Comparison of ENCODE assay signal across 8 mouse cellular contexts in the genomic region with DNA sequence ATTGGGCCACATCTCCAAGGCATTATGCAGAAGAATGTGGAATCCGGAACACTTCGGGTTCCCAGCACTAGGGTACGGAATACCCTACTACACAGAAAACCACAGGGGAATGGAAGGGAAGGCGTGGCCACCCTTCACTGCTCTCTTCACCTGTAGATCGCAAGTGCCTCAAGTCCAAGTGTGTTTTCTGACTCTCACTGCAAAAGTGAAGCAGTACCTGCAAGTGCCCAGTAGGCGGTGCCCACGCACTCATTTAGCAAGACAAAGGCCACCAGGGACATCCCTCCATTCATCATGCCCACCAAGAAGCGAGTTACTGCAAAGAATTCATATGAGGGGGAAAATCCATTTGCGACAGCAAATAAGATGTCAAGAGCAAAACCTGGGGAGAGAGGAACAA. TPM values are rescaled to one million over a fixed set of nuclear protein-coding genes. Genes with fewer than 3 reads are reported as not detected.
DNase-seq lines count a peak whose midpoint lies in the region; ATAC-seq lines count a peak whose summit lies in the region.

No protein-coding gene starts in this region.

- peak; percentile 65 to 67 for DNase-seq in B cell, adult 2 months
- DNase-seq in adipocyte (ENCODE audit: low spot score), result peak; percentile 71
- DNase-seq in cerebellum, postnatal 4 days (ENCODE audit: low spot score in 2 of 2), result peak; percentile 78 to 82
- peak; percentile 71 for DNase-seq in gastrocnemius, postnatal 10 days
- peak; percentile 73 for DNase-seq in kidney, adult 9 months
- peak; percentile 49 for DNase-seq in liver, embryonic 11.5 days (ENCODE audit: low spot score)
- DNase-seq in testis, postnatal 10 days (ENCODE audit: low spot score), result peak; percentile 76

- no peaks in the 10 kb centered on the region for H3K27me3 ChIP-seq in liver, embryonic 11.5 days (replicated peaks; ENCODE audit: control insufficient read depth, insufficient read depth, low read length)
- H3K27me3 ChIP-seq in neural tube, embryonic 13.5 days, result no peaks in the 10 kb centered on the region

- no peaks in the 10 kb centered on the region for H3K4me1 ChIP-seq in liver, embryonic 11.5 days (replicated peaks; ENCODE audit: control insufficient read depth, insufficient read depth, low read length)
- peaks cover 6% of the 10 kb centered on the region for H3K4me1 ChIP-seq in neural tube, embryonic 13.5 days (replicated peaks)

- no peak for ATAC-seq in liver, embryonic 11.5 days (replicated peaks; ENCODE audit: low FRiP score)
- ATAC-seq in neural tube, embryonic 13.5 days (ENCODE audit: low read depth), result peak; percentile 72

- H3K36me3 ChIP-seq in liver, embryonic 11.5 days (ENCODE audit: control insufficient read depth, insufficient read depth, low read length), result no peaks in the 10 kb centered on the region
- H3K36me3 ChIP-seq in neural tube, embryonic 13.5 days, result no peaks in the 10 kb centered on the region

- H3K9ac ChIP-seq in liver, embryonic 11.5 days (ENCODE audit: low read depth, low read length), result no peak overlapping the region
- no peak overlapping the region for H3K9ac ChIP-seq in neural tube, embryonic 13.5 days

- no peak overlapping the region for H3K27ac ChIP-seq in liver, embryonic 11.5 days (ENCODE audit: low read depth, low read length)
- peak overlapping the region; percentile 59; the same call in 1 of the 2 replicates for H3K27ac ChIP-seq in neural tube, embryonic 13.5 days (replicated peaks)

- H3K4me2 ChIP-seq in liver, embryonic 11.5 days, result no peak overlapping the region
- no peak overlapping the region for H3K4me2 ChIP-seq in neural tube, embryonic 13.5 days

- H3K4me3 ChIP-seq in liver, embryonic 11.5 days (ENCODE audit: low read depth, low read length), result no peak overlapping the region
- H3K4me3 ChIP-seq in neural tube, embryonic 13.5 days, result no peak overlapping the region

- no peaks in the 10 kb centered on the region for H3K9me3 ChIP-seq in liver, embryonic 11.5 days (ENCODE audit: control insufficient read depth, low read length)
- H3K9me3 ChIP-seq in neural tube, embryonic 13.5 days, result no peaks in the 10 kb centered on the region

- WGBS in liver, embryonic 11.5 days, result 31% methylated on average over 9 of the region's 9 CpGs
- 26% methylated on average over 9 of the region's 9 CpGs for WGBS in neural tube, embryonic 13.5 days

RNA-seq across cellular contexts. Expression of a gene that starts 27.4 kb away (rescaled TPM):
- 1 to 10 TPM; 1.9 to 3.5 TPM for total RNA-seq in gastrocnemius, postnatal 10 days (2021)
- polyA plus RNA-seq in liver, embryonic 11.5 days (2014; fragmentation: Nextera tagmentation; extraction: Ambion mirVana), result 1.8 and 1.9 TPM in 2 replicates
- 8.8 and 9.2 TPM in 2 replicates for polyA plus RNA-seq in neural tube, embryonic 13.5 days (2015; fragmentation: Nextera tagmentation; extraction: Ambion mirVana)

RNA-seq across cellular contexts. Expression of a gene that starts 48.1 kb away (rescaled TPM):
- total RNA-seq in gastrocnemius, postnatal 10 days (2021), result under 1 TPM in 1 of 2 experiments, not detected in 1; 0.09 TPM
- polyA plus RNA-seq in liver, embryonic 11.5 days (2014; fragmentation: Nextera tagmentation; extraction: Ambion mirVana), result 0.11 and 0.14 TPM in 2 replicates
- polyA plus RNA-seq in neural tube, embryonic 13.5 days (2015; fragmentation: Nextera tagmentation; extraction: Ambion mirVana), result 0.11 and 0.14 TPM in 2 replicates
